Mouse (Mus musculus) natural killer cell, adult 2 months (primary cell): ENCODE measurements around the gene Shbg.
A peak's percentile ranks its signal among the peaks of the same experiment; 100 is the strongest.

ENCODE experiments used
- DNase-seq, 2 experiments: peaks; one replicate each; pipeline ENCODE4 v3.0.0; 2022; ENCODE audit warnings: low spot score in 2 of 2

The Shbg gene

DNA sequence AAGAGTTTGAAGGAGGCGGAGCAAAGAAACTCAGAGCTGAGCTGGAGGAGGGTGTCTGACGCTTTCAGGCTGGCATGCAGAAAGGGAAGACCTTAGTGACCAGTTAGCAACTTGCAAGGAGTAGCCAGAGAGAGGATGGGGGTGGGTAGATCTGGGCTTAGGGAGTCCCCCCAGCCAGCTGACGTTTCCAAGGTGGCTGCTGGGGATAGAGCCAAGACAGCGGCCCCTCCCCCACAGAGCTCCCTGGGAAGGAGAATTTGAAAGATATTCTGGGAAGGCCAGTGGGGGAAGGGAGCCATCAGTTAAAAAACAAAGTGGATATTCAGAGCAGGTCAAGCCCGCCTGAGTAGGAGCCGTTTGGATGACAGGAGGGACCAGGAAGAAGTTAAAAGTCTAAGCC, 17.6 kb downstream of the Shbg start:
- DNase-seq, result no peak

DNA sequence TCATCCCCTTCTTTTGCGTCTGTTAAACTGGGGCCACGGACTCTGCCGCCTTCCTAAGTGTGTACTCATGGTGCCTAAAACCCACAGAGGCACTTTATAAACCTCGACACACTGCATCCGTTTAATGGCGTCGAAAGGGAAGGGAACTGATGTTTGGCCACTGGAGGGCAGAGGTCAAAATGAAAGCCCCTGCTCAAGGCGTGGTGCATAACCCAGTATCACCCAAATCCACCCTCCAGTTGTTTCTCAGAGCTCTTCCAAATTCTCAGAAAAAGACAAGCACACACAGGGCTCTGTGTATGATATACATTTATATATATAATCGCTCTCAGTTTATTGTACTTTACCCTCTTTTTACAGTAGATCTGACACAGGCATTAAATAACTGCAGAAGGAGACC, 18.3 kb downstream of the Shbg start:
- no peak for DNase-seq

- no peak for DNase-seq
These were observed 22.9 kb downstream of the Shbg start for GRCm38 (mm10) chr11:69594853-69595252.

GRCm38 (mm10) chr11:69592799-69593198, 24.9 kb downstream of the Shbg start:
- no peak for DNase-seq

GRCm38 (mm10) chr11:69591899-69592637, 25.6 kb downstream of the Shbg start:
- DNase-seq, result no peak

GRCm38 (mm10) chr11:69591424-69591823, 26.3 kb downstream of the Shbg start:
- no peak for DNase-seq

DNA sequence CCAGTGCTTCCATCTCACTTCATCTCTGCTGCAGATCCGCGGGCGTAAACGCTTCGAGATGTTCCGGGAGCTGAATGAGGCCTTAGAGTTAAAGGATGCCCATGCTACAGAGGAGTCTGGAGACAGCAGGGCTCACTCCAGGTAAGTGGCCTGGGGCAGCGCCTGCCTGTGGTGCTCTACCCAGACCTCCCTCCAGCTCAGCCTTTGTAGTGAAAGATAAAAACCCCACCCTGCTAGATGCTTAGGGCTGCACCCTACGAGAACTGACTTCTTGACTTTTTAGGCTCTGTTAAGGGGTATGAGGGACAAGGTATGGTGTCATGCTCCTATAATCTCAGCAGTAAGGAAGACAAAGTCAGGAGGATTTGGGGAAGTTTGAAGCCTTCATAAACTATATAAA, 27.1 kb downstream of the Shbg start:
- DNase-seq, result no peak

DNA sequence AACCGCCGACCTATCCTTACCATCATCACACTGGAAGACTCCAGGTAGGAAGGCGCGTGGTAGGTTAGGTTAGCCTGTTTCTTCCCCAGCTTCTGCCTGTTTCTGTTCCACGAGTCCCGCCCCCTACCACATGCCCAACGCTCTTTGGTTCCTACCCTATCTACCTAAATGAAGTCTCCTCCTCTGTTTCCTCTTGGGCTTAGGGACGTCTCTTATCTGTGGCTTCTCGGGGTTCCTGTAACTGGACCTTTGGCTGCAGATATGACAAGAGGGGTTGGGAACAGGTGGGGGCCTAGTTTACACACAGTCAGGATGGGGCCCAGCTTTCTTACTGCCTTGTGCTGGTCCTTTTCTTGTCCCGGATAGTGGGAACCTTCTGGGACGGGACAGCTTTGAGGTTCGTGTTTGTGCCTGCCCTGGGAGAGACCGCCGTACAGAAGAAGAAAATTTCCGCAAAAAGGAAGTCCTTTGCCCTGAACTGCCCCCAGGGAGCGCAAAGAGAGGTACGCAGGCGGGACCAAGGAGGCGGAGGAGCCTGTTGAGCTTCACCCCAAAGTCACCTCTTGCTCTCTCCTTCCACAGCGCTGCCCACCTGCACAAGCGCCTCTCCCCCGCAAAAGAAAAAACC, 28.4 kb downstream of the Shbg start:
- DNase-seq, result no peak

DNA sequence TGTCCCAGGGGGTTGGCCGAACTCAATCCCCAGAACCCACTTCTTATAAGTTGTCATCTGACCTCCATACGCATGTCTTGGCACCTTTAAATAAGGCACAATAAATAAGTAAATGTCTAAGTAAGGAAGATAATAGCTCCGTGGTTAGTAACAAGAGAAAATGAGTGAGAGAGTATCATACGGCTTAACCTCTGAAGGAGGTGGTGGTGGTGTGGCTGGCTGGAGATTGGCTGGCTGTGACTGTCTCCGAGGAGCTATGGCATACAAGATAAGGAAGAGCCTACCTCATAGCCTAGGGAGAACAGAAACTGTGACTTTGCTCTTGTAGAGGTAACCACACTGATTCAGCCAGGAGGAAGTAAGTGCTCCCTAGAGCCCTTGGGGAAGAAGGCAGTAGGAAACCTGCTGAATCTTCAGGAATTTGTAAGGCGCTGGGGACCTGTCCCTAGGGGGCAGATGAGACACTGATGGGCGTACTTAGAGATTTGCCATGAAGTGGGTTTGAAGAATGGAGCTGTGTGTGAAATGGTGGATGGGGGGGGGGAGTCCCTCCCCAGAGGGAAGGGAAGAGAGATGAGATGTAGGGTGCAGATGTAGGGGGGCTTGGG, 31.9 kb downstream of the Shbg start:
- DNase-seq, result no peak

- no peak for DNase-seq
These were observed 32.8 kb downstream of the Shbg start for GRCm38 (mm10) chr11:69584937-69585336.

GRCm38 (mm10) chr11:69584008-69584407, 33.7 kb downstream of the Shbg start:
- DNase-seq, result no peak

- DNase-seq, result no peak
These were observed 35.4 kb downstream of the Shbg start for GRCm38 (mm10) chr11:69582230-69582805.

DNA sequence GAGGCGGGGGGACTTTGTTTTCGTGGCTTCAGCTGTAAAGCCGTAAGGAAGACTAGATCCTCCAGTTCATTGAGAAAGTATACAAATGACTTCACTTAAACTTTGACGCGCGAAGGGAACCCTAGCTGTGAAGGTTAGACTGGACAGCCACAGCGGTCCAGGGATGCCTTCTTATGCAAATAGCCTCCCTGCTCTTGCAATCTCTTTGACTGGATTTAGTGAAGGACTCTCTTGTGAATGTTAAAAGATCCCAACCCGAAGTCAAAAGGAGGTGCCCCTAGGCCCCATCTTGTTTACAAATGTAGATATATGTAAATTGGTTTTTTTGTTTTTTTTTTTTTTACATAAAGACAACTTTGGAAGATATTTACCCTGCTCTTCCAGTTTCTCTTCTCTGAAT, 35.9 kb downstream of the Shbg start:
- DNase-seq, result no peak

- peak; percentile 81 to 83 for DNase-seq
These were observed 36.5 kb downstream of the Shbg start for GRCm38 (mm10) chr11:69581147-69581688.

- peak; percentile 19 to 22 for DNase-seq
These were observed 37.0 kb downstream of the Shbg start for GRCm38 (mm10) chr11:69580572-69581146.

GRCm38 (mm10) chr11:69580091-69580514, 37.6 kb downstream of the Shbg start, which contains the start of the genes Wrap53 and Trp53:
Gene Wrap53 (minus strand): TSS chr11:69580255.
Gene Trp53 (plus strand): TSS chr11:69580359.
- DNase-seq, result peak; percentile 89 to 91

GRCm38 (mm10) chr11:69579128-69580017, 38.3 kb downstream of the Shbg start:
- peak; percentile 95 to 96 for DNase-seq

- DNase-seq, result no peak
These were observed 39.4 kb downstream of the Shbg start for GRCm38 (mm10) chr11:69578301-69578700.

GRCm38 (mm10) chr11:69576307-69576706, 41.4 kb downstream of the Shbg start:
- DNase-seq, result no peak

- DNase-seq, result peak in 1 of 2 experiments; percentile 29
These were observed 42.5 kb downstream of the Shbg start for GRCm38 (mm10) chr11:69575220-69575619.

GRCm38 (mm10) chr11:69565131-69565530, 52.6 kb downstream of the Shbg start:
- DNase-seq, result no peak
